Mouse (Mus musculus) cerebellum, adult 2 months (tissue): ENCODE measurements around the gene Setdb1.

Source experiments
- CTCF ChIP-seq: fragments of 200-500 bp; IDR thresholded peaks from 2 replicates; pipeline ENCODE4 v1.5.1; 2011; ENCODE audit warnings: low read depth, mild to moderate bottlenecking, control low read depth, low read length, moderate library complexity, borderline replicate concordance; ENCODE audit not compliant: insufficient read depth
- POLR2A ChIP-seq: fragments of 200-500 bp; IDR thresholded peaks from 2 replicates; pipeline ENCODE4 v1.6.1; 2011; ENCODE audit warnings: low read length, control low read depth, borderline replicate concordance; ENCODE audit not compliant: insufficient read depth

DNA sequence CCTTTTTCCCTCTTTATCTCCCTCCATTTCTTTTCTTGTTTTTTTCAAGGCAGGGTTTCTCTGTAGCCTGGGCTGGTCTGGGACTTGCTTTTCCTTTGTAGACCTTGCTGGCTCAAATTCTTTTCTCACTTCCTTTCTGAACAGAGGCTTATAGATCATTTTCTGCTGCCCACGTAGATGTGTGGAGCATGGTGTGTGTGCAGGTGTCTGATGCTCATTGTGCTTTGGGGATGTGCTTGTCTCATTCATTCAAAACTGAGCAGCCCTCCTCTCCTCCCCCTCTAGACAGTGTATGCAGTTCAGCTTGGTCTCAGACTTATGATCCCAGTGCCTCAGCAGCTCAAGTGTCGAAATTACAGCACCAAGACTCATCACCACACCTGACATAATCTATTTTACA lies 37.9 kb downstream of the Setdb1 start:
- TF ChIP-seq CTCF: no peak
- no peak for TF ChIP-seq POLR2A
